Mouse (Mus musculus) embryo, embryonic 10.5 days (tissue): Measurements from ENCODE around the gene Krtap28-13.

Source experiments
- DNase-seq: peaks from one replicate; pipeline ENCODE4 v3.0.0-alpha.2; 2015; ENCODE audit warnings: low spot score

Gene Krtap28-13

DNA sequence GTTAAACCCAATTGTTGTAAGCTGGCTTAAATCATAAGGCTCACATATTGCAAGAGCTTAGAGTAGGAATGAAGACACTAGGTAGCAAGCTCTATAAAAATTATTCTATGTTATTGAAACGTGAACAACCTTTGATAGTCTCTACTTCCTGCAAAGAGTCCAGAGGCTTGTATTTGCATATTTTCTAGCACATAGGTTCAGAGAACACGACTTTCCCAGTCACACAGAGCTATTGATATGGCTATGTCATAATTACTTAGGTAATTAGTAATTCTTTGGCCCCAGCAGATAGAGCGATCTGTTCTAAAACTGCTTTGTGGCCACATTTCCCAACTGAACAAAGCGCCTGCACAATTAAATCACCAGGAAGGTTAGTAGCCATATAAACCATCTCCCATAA lies 36.2 kb downstream of the Krtap28-13 start:
- no peak for DNase-seq

DNA sequence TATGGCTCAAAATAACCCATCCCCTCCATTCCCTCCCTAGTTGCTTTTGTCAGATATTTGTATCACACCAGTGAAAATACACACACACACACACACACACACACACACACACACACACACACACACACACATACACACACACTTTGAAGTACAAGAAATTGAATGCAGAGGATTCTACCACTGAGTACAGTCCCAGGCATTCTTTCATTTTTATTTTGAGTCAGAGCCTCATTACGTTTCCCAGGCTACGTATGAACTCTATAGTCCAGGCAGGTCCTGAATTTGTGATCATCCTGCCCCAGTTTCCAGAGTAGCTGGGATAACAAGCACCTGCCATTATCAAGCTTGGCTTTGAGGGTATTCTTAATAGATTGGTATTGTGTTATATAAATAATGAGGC lies 38.4 kb downstream of the Krtap28-13 start:
- DNase-seq, result no peak

DNA sequence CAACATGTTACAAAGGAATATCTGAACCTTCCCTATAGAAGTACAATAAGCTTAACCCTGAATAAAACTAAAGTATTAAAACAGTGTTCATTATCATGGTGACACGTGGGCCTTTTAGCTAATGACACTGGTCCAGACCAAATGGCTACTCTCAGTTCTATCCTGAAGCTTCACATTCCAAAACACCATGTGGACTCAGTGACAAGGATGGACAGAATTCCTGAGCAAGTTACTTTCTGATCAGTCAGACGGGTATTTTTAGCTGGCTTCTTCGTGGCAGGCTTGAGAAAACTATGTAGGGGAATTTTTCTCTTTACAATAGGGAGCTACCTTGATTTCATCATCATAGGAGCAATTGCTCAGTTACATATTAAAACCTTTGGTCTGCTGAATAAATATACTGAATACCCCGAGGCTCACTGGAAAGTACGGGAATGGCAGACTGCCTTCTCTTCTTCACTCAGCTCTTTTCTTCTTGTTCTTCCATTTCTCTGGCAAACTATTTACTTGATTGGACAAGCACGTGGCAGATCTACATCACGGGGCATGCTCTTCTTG lies 38.9 kb downstream of the Krtap28-13 start:
- no peak for DNase-seq

DNA sequence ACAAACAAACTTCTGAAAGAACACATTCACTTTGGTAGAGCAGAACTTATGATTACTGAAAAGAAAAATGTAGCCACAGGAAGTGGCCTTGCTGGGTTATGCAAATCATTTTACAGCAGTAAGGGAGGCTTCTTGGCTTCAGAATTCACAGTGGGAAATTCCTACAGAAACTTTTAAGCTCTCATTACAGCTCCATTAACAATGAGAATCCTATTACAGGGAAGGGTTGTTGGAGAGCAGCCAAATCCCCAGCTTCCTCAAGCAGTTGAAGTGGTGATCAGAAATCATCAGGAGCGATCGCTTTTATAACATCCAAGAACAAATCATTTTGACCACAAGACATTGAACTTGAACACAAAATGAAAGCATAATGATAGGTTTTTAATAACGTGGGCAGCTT lies 41.2 kb downstream of the Krtap28-13 start:
- peak; percentile 7 for DNase-seq

DNA sequence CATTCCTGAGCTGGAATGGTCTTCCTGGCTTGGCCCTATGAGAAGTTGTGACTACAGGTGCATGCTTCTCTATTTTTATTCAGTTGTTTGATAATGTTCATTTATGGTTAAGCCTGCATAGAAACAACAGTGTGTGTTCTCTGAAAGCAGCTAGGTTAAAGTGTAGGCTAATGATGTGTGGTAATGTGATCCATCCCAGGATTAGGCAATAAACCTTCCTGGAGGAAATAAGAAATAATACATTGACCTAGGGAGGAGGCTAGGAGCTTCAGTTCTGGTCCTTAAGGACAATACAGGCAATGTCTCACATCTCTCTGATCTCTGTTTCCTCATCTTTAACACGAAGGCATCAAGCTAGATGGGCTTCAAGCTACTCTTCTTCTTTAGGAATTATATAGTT lies 44.7 kb downstream of the Krtap28-13 start:
- no peak for DNase-seq

DNA sequence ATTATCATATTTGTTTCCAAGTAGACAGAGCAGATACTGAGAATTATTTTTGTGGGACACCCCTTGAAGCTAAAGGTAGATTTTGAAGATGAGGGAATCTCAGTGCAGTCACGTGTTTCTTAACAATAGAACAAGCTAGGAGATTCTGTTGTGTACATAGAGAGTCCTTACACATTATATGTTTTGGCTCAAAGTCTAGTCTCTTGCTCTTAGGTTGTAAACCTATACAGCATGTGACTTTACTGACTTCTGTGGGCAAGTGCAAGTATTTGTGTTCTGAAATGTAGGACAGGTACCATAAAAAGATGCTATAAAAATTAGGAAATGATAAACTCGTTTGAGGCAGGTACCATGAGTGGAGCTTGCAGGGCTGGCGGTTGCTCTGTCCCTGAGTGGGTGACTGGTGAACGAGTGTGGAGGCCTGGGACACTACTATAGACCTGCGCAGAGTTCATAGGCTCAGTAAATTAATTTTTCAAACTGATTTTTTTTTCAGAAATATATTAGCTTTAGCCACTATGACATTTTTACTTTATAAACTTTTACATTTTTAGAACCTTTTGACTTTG lies 46.8 kb downstream of the Krtap28-13 start:
- no peak for DNase-seq

DNA sequence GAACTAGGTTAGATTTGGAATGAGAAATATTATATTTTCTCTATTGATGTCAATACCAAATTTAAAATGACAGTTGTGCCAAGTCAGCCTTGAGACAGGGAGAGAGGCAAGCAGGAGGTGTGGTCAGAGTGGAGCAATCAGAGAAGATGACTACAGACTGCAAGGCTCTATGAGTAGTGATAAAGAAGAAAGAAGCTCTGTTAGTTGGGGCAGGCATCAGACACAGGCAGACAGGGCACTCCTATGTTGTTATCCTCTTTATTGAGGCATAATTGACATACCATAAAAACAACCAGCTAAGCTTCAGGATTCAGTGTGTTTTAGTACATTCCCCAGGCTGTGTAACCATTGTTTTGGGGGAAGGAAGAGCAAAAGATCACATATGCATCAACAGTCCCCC lies 50.3 kb downstream of the Krtap28-13 start:
- no peak for DNase-seq
